In the genomic region with DNA sequence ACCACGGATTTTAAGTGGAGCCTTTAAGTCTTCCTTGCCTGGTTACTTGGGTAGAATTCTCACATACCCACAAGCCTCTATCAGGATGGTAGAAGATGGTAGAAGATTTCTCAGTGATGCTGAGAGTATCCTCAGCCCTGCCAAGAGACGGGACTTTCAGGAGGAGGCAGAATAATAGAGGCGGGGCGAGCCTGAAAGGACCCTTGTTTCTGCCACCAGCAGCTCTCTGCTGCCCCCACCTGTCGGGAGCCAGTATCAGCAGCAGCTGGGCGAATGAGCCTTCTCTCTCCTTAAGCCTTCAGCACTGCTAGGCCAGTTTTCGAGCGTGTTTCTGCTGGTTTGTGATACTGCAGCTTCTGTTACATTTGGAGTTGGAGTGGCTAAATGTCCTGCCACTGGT, we compare ENCODE assay signal across 8 mouse cellular contexts. TPM values are rescaled to one million over a fixed set of nuclear protein-coding genes. Genes with fewer than 3 reads are reported as not detected.
DNase-seq lines count a peak whose midpoint lies in the region; ATAC-seq and TF ChIP-seq lines count a peak whose summit lies in the region.
"Had no signal": no experiment of that assay in that cellular context is flagged by ENCODE, and none has a peak within 500 bp of the region (broad histone marks: within the 10 kb centered on the region; RNA-seq: fewer than 3 reads in every experiment).

No protein-coding gene starts in this region.

- H3K36me3 ChIP-seq in E14TG2a.4 (ENCODE audit: insufficient read depth, low read length): no peaks in the 10 kb centered on the region
- H3K36me3 ChIP-seq in lung, embryonic 16.5 days (ENCODE audit: control insufficient read depth, insufficient read depth, low read length): no peaks in the 10 kb centered on the region
- H3K36me3 ChIP-seq: hindbrain, embryonic 15.5 days had no signal

- 5% methylated on average over 8 of the region's 8 CpGs for WGBS in lung, embryonic 16.5 days

- peak; percentile 41; the same call in 1 of the 2 replicates for ATAC-seq in lung, embryonic 16.5 days (ENCODE audit: low read depth)

- H3K4me3 ChIP-seq in E14TG2a.4 (replicated peaks; ENCODE audit: low read length): no peak overlapping the region
- H3K4me3 ChIP-seq in gastrocnemius, adult 2 months: no peak overlapping the region
- no peak overlapping the region for H3K4me3 ChIP-seq in lung, embryonic 16.5 days (ENCODE audit: low read length)
- H3K4me3 ChIP-seq: hindbrain, embryonic 15.5 days had no signal

- no peak overlapping the region for H3K27ac ChIP-seq in gastrocnemius, adult 2 months
- no peak overlapping the region for H3K27ac ChIP-seq in lung, embryonic 16.5 days (ENCODE audit: low read length)
- H3K27ac ChIP-seq: hindbrain, embryonic 15.5 days had no signal

- peaks cover 38% of the 10 kb centered on the region for H3K27me3 ChIP-seq in E14TG2a.4 (ENCODE audit: insufficient read depth, low read length)
- no peaks in the 10 kb centered on the region for H3K27me3 ChIP-seq in lung, embryonic 16.5 days (ENCODE audit: control insufficient read depth, insufficient read depth, low read depth, low read length)
- H3K27me3 ChIP-seq: hindbrain, embryonic 15.5 days had no signal

- no peak overlapping the region for H3K9ac ChIP-seq in lung, embryonic 16.5 days (ENCODE audit: low read length)
- H3K9ac ChIP-seq: hindbrain, embryonic 15.5 days had no signal

- intact Hi-C loops in gastrocnemius, adult 2 months (cut with DNase I): loop anchor here (10.0 kb wide), 1 partner anchor 234 kb away; no protein-coding TSS in a partner anchor

- H3K4me1 ChIP-seq in E14TG2a.4 (replicated peaks; ENCODE audit: low read depth, low read length): peaks cover 22% of the 10 kb centered on the region
- no peaks in the 10 kb centered on the region for H3K4me1 ChIP-seq in lung, embryonic 16.5 days (replicated peaks; ENCODE audit: control insufficient read depth, insufficient read depth, low read length)
- H3K4me1 ChIP-seq: hindbrain, embryonic 15.5 days had no signal

- peak; percentile 70 to 72 for DNase-seq in B cell, adult 2 months
- peak; percentile 59 to 79 for DNase-seq in cerebellum, postnatal 14 days
- peak; percentile 73 for DNase-seq in gastrocnemius, adult 2 months
- DNase-seq in kidney, postnatal 14 days: peak; percentile 71
- DNase-seq in right cerebral cortex, adult 2 months (ENCODE audit: low spot score in 2 of 2): peak; percentile 71 to 72

- no peak overlapping the region for H3K4me2 ChIP-seq in lung, embryonic 16.5 days (ENCODE audit: low read depth, low read length)
- H3K4me2 ChIP-seq: hindbrain, embryonic 15.5 days had no signal

- H3K9me3 ChIP-seq in E14TG2a.4 (ENCODE audit: low read length): no peaks in the 10 kb centered on the region
- no peaks in the 10 kb centered on the region for H3K9me3 ChIP-seq in lung, embryonic 16.5 days (ENCODE audit: control insufficient read depth, low read length)
- H3K9me3 ChIP-seq: hindbrain, embryonic 15.5 days had no signal

- TF ChIP-seq CTCF in E14TG2a.4 (conservative IDR thresholded peaks at IDR 0.05; ENCODE audit: low read length): peak; percentile 88
- TF ChIP-seq CTCF in gastrocnemius, adult 2 months (IDR thresholded peaks at IDR 0.05): peak; percentile 92

RNA-seq across cellular contexts. Expression of gene Plin1, which starts 3.5 kb away (rescaled TPM):
- 1 to 10 TPM in 1 of 2 experiments, under 1 TPM in 1; 0.66 to 3.6 TPM for total RNA-seq in gastrocnemius, adult 2 months (2021)
- 0.21 TPM in 1 of 2 replicates, not detected in the other for polyA plus RNA-seq in lung, embryonic 16.5 days (2015; fragmentation: Nextera tagmentation; extraction: Ambion mirVana)

RNA-seq across cellular contexts. Expression of gene Kif7, which starts 13.6 kb away (rescaled TPM):
- total RNA-seq in gastrocnemius, adult 2 months (2021): under 1 TPM; 0.54 to 0.56 TPM
- polyA plus RNA-seq in lung, embryonic 16.5 days (2015; fragmentation: Nextera tagmentation; extraction: Ambion mirVana): 3.2 and 3.7 TPM in 2 replicates

RNA-seq across cellular contexts. Expression of gene Pex11a, which starts 13.8 kb away (rescaled TPM):
- 10 to 100 TPM; 10.4 to 15.2 TPM for total RNA-seq in gastrocnemius, adult 2 months (2021)
- 10.0 and 14.5 TPM in 2 replicates for polyA plus RNA-seq in lung, embryonic 16.5 days (2015; fragmentation: Nextera tagmentation; extraction: Ambion mirVana)

RNA-seq across cellular contexts. Expression of gene Wdr93, which starts 13.8 kb away (rescaled TPM):
- total RNA-seq in gastrocnemius, adult 2 months (2021): under 1 TPM in 1 of 2 experiments, not detected in 1; 0.14 TPM
- 0.88 and 1.7 TPM in 2 replicates for polyA plus RNA-seq in lung, embryonic 16.5 days (2015; fragmentation: Nextera tagmentation; extraction: Ambion mirVana)
